ENCODE assay signal across 14 mouse cellular contexts in genomic region chr9:71420064-71420463, GRCm38 (mm10).
"Had no signal": no experiment of that assay in that cellular context is flagged by ENCODE, and none has a peak within 500 bp of the region (broad histone marks: within the 10 kb centered on the region; RNA-seq: fewer than 3 reads in every experiment).

No protein-coding gene starts in this region.

- H3K27ac ChIP-seq: intestine, embryonic 15.5 days; kidney, postnatal 0 days; layer of hippocampus, adult 2 months; liver, embryonic 13.5 days; macrophage; midbrain, embryonic 13.5 days; neural tube, embryonic 13.5 days had no signal

- H3K4me2 ChIP-seq: intestine, embryonic 15.5 days; liver, embryonic 13.5 days; lung, embryonic 14.5 days; midbrain, embryonic 13.5 days; neural tube, embryonic 13.5 days had no signal

- H3K9me3 ChIP-seq: intestine, embryonic 15.5 days; liver, embryonic 13.5 days; midbrain, embryonic 13.5 days; neural tube, embryonic 13.5 days had no signal

- H3K4me1 ChIP-seq: intestine, embryonic 15.5 days; liver, embryonic 13.5 days; midbrain, embryonic 13.5 days; neural tube, embryonic 13.5 days had no signal

- H3K4me3 ChIP-seq: intestine, embryonic 15.5 days; layer of hippocampus, adult 2 months; liver, embryonic 13.5 days; midbrain, embryonic 13.5 days; myocyte; neural tube, embryonic 13.5 days had no signal

- ATAC-seq: intestine, embryonic 15.5 days; lung, postnatal 0 days; midbrain, embryonic 13.5 days; midbrain, embryonic 16.5 days had no signal

- DNase-seq: layer of hippocampus, adult 9-11 months; liver, embryonic 13.5 days; thymus, adult 18-20 months; thymus, postnatal 36 days had no signal

- H3K9ac ChIP-seq: intestine, embryonic 15.5 days; liver, embryonic 13.5 days; lung, embryonic 14.5 days; midbrain, embryonic 13.5 days; neural tube, embryonic 13.5 days had no signal

- H3K27me3 ChIP-seq: intestine, embryonic 15.5 days; liver, embryonic 13.5 days; midbrain, embryonic 13.5 days; neural tube, embryonic 13.5 days had no signal

- H3K36me3 ChIP-seq: intestine, embryonic 15.5 days; liver, embryonic 13.5 days; midbrain, embryonic 13.5 days; neural tube, embryonic 13.5 days had no signal
